Mouse (Mus musculus) embryonic facial prominence, embryonic 12.5 days (tissue): Measurements from ENCODE around the gene Pde8a. TPM values are rescaled to one million over a fixed set of nuclear protein-coding genes. Genes with fewer than 3 reads are reported as not detected.
A peak's percentile ranks its signal among the peaks of the same experiment; 100 is the strongest.

Experiments used
- ATAC-seq: fragments of 200-750 bp; cut with Nextera tagmentation; 2 replicates; pipeline ENCODE4 v1.8.0; 2017; ENCODE audit not compliant: insufficient number of reproducible peaks, insufficient read depth, low FRiP score, low TSS enrichment
- H3K27ac ChIP-seq: fragments of 300-500 bp; sonication (generic); 2 replicates; pipeline ENCODE4 v1.5.1; 2016; ENCODE audit warnings: mild to moderate bottlenecking
- H3K27me3 ChIP-seq: fragments of 300-500 bp; sonication (generic); 2 replicates; pipeline ENCODE4 v1.6.1; 2016; ENCODE audit warnings: mild to moderate bottlenecking, moderate library complexity
- H3K36me3 ChIP-seq: fragments of 300-500 bp; sonication (generic); 2 replicates; pipeline ENCODE4 v1.6.1; 2016; ENCODE audit warnings: mild to moderate bottlenecking
- H3K4me1 ChIP-seq: fragments of 300-500 bp; sonication (generic); 2 replicates; pipeline ENCODE4 v1.6.1; 2016
- H3K4me2 ChIP-seq: fragments of 300-500 bp; sonication (generic); replicated peaks from 2 replicates; pipeline ENCODE4 v1.6.1; 2016; ENCODE audit warnings: mild to moderate bottlenecking, moderate library complexity
- H3K4me3 ChIP-seq: fragments of 300-500 bp; sonication (generic); 2 replicates; pipeline ENCODE4 v1.5.1; 2016; ENCODE audit warnings: mild to moderate bottlenecking
- H3K9ac ChIP-seq: fragments of 300-500 bp; sonication (generic); 2 replicates; pipeline ENCODE4 v1.6.1; 2016; ENCODE audit warnings: mild to moderate bottlenecking, moderate library complexity
- H3K9me3 ChIP-seq: fragments of 300-500 bp; sonication (generic); 2 replicates; pipeline ENCODE4 v1.6.1; 2016; ENCODE audit warnings: mild to moderate bottlenecking, moderate library complexity
- WGBS: fragments of 180-500 bp; shearing (Covaris S2); methylation state at CpG from one replicate; pipeline ENCODE4 v1.1.7; 2016; 5-methylcytosine and 5-hydroxymethylcytosine counted together
- polyA plus RNA-seq: library from polyadenylated mRNA; unstranded; fragments of >200 nt; fragmentation: Nextera tagmentation; extraction: Ambion mirVana; gene quantifications from 2 replicates; pipeline ENCODE4 v1.2.1, GENCODE M21; 2016

Pde8a gene
- polyA plus RNA-seq, 1 experiment from 2014 or later: 5.7 TPM

DNA sequence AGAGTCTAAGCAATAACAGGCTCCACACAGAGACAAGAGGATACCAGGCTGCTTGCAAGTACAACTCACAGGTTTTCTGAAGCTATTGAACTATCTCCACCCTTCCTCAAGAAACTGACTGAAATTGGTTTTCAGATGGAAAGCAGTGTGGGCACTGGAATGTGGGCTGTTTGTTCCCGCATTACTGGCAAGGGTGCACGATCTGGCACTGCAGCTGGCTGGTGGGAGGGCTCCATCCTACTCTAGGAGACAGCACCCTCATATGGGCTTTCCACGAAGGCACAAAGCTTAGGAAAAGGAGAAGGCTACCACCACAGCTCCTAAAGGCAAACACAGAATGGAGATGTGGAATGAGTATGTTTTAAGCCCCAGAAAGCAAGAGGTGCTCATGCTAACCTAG is 156.3 kb downstream of the Pde8a start:
- Histone ChIP-seq H3K27ac (no peak overlapping the region), H3K36me3 (no peaks in the 10 kb centered on the region), H3K4me3 (no peak overlapping the region), H3K4me2 (no peak overlapping the region), H3K4me1 (0 out of 2 replicates have a peak, but pooled peaks cover 6% of the 10 kb centered on the region), H3K9ac (no peak overlapping the region), H3K27me3 (no peaks in the 10 kb centered on the region), H3K9me3 (no peaks in the 10 kb centered on the region)
- ATAC-seq: no peak
- 65% methylated on average over 3 of the region's 3 CpGs for WGBS

GRCm38 (mm10) chr7:81371811-81372210 is 158.4 kb downstream of the Pde8a start:
- 18% methylated on average over 5 of the region's 5 CpGs for WGBS
- ATAC-seq: no peak

DNA sequence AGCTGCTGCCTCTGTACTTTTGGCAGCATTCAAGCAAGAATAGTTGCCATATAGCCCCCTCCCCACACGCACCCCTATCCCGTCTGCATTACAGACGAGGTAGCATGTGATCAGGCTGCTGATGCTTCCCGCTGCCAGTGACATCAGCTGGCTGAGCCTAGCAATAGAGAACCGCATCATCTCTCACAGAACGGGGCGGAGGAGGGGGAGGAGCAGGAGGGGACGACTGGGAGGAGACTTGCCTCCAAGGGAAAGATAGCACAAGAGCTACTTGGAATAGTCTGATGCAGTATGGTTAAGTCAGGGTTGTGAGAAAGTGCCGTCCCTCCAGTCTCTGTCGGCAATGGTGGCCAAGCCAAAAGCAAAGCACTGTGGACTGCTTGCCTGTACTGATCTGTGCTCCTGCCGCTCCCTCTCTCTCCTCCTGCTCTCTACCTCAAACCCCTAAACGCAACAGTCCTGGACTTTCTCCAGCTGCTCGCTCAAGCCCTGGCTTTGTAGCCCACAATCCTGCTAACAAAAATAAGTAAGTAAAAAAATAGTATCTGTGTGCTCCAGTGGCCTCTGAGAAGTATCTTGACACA is 159.0 kb downstream of the Pde8a start:
- H3K4me3 ChIP-seq: no peak overlapping the region
- no peaks in the 10 kb centered on the region for H3K36me3 ChIP-seq
- WGBS: 8% methylated on average over 13 of the region's 13 CpGs
- no peak for ATAC-seq
- no peak overlapping the region for H3K27ac ChIP-seq
- 0 out of 2 replicates have a peak, but pooled peaks cover 6% of the 10 kb centered on the region for H3K4me1 ChIP-seq
- H3K4me2 ChIP-seq: peak overlapping the region; percentile 43
- no peaks in the 10 kb centered on the region for H3K27me3 ChIP-seq
- H3K9ac ChIP-seq: no peak overlapping the region; the same call in 1 of the 2 replicates
- H3K9me3 ChIP-seq: no peaks in the 10 kb centered on the region

More at GRCm38 (mm10) chr7:81371811-81372210, 158.4 kb downstream of the Pde8a start:
- Histone ChIP-seq H3K9ac (no peak overlapping the region), H3K36me3 (no peaks in the 10 kb centered on the region), H3K27ac (no peak overlapping the region), H3K9me3 (no peaks in the 10 kb centered on the region), H3K4me1 (0 out of 2 replicates have a peak, but pooled peaks cover 6% of the 10 kb centered on the region), H3K4me2 (peak overlapping the region; percentile 43; the same call in 1 of the 2 replicates), H3K27me3 (no peaks in the 10 kb centered on the region), H3K4me3 (no peak overlapping the region)

GRCm38 (mm10) chr7:81379363-81379762 is 166.0 kb downstream of the Pde8a start:
- H3K9me3 ChIP-seq: no peaks in the 10 kb centered on the region
- no peaks in the 10 kb centered on the region for H3K4me1 ChIP-seq
- no peaks in the 10 kb centered on the region for H3K36me3 ChIP-seq
- H3K4me3 ChIP-seq: no peak overlapping the region
- H3K9ac ChIP-seq: no peak overlapping the region
- H3K27me3 ChIP-seq: no peaks in the 10 kb centered on the region
- ATAC-seq: no peak
- H3K4me2 ChIP-seq: no peak overlapping the region
- no peak overlapping the region for H3K27ac ChIP-seq
- WGBS: 79% methylated on average over 1 of the region's 1 CpGs

Other genes starting within 250 kb of the Pde8a start
- gene Zfp592, start 219.9 kb upstream of the Pde8a start, polyA plus RNA-seq: 13.7 and 14.1 TPM in 2 replicates
- 0.73 and 1.00 TPM in 2 replicates for gene Alpk3, start 156.0 kb upstream of the Pde8a start, polyA plus RNA-seq
- 0.08 TPM in 1 of 2 replicates, not detected in the other for gene Slc28a1, start 98.8 kb upstream of the Pde8a start, polyA plus RNA-seq
- gene Rps17, start 131.7 kb downstream of the Pde8a start, polyA plus RNA-seq: 1,128 and 1,164 TPM in 2 replicates
- gene Cpeb1, start 241.9 kb downstream of the Pde8a start, polyA plus RNA-seq: 2.3 and 3.6 TPM in 2 replicates